ENCODE assay signal across 12 mouse cellular contexts in genomic region chr8:122636803-122637175, GRCm38 (mm10). TPM values are rescaled to one million over a fixed set of nuclear protein-coding genes. Genes with fewer than 3 reads are reported as not detected.
DNase-seq lines count a peak whose midpoint lies in the region; ATAC-seq and TF ChIP-seq lines count a peak whose summit lies in the region.
"Had no signal": no experiment of that assay in that cellular context is flagged by ENCODE, and none has a peak within 500 bp of the region (broad histone marks: within the 10 kb centered on the region; RNA-seq: fewer than 3 reads in every experiment).

No protein-coding gene starts in this region.

- no peak for DNase-seq in liver, embryonic 13.5 days
- DNase-seq in liver, postnatal 0 days = no peak
- DNase-seq in gastrocnemius, postnatal 36 days = peak; percentile 55 to 64
- peak; percentile 49 to 54 for DNase-seq in left cerebral cortex, postnatal 36 days (ENCODE audit: low spot score in 2 of 2)
- no peak for DNase-seq in adrenal gland, postnatal 10 days
- no peak for DNase-seq in B cell, adult 2 months
- DNase-seq: adrenal gland, adult 8-10 months had no signal

- no peaks in the 10 kb centered on the region for H3K9me3 ChIP-seq in liver, embryonic 13.5 days (replicated peaks)
- no peaks in the 10 kb centered on the region for H3K9me3 ChIP-seq in liver, postnatal 0 days (ENCODE audit: low read length)
- H3K9me3 ChIP-seq in stomach, embryonic 16.5 days (replicated peaks; ENCODE audit: control insufficient read depth, low read length) = no peaks in the 10 kb centered on the region

- intact Hi-C loops in gastrocnemius, postnatal 36 days (cut with DNase I) = loop anchor here (1.0 kb wide), 1 partner anchor 13 kb away; no protein-coding TSS in a partner anchor
- intact Hi-C loops in left cerebral cortex, postnatal 36 days (cut with DNase I) = no loop called here

- TF ChIP-seq CTCF in liver, postnatal 0 days (IDR thresholded peaks at IDR 0.05; ENCODE audit: low read depth) = no peak

- H3K4me2 ChIP-seq in liver, embryonic 13.5 days = peak overlapping the region; percentile 49
- no peak overlapping the region for H3K4me2 ChIP-seq in liver, postnatal 0 days (ENCODE audit: low read depth, low read length)
- peak overlapping the region; percentile 19; the same call in 1 of the 2 replicates for H3K4me2 ChIP-seq in stomach, embryonic 16.5 days (ENCODE audit: low read depth, low read length)

- H3K27ac ChIP-seq in liver, embryonic 13.5 days = peak overlapping the region; percentile 83
- no peak overlapping the region for H3K27ac ChIP-seq in liver, postnatal 0 days (ENCODE audit: low read depth)
- peak overlapping the region; percentile 87 for H3K27ac ChIP-seq in stomach, embryonic 16.5 days (ENCODE audit: low read length)
- H3K27ac ChIP-seq: macrophage had no signal

- H3K4me3 ChIP-seq in liver, embryonic 13.5 days (replicated peaks) = no peak overlapping the region
- no peak overlapping the region for H3K4me3 ChIP-seq in liver, postnatal 0 days (ENCODE audit: low read depth, low read length)
- H3K4me3 ChIP-seq in stomach, embryonic 16.5 days (replicated peaks; ENCODE audit: low read length) = no peak overlapping the region

- no peaks in the 10 kb centered on the region for H3K27me3 ChIP-seq in liver, embryonic 13.5 days
- no peaks in the 10 kb centered on the region for H3K27me3 ChIP-seq in liver, postnatal 0 days (ENCODE audit: insufficient read depth, low read length)
- H3K27me3 ChIP-seq in stomach, embryonic 16.5 days (ENCODE audit: control insufficient read depth, insufficient read depth, low read length) = no peaks in the 10 kb centered on the region

- H3K4me1 ChIP-seq in liver, embryonic 13.5 days (replicated peaks) = peaks cover 51% of the 10 kb centered on the region
- H3K4me1 ChIP-seq in liver, postnatal 0 days (ENCODE audit: insufficient read depth) = peaks cover 12% of the 10 kb centered on the region
- H3K4me1 ChIP-seq in stomach, embryonic 16.5 days (ENCODE audit: control insufficient read depth, insufficient read depth, low read length) = peaks cover 44% of the 10 kb centered on the region

- ATAC-seq in liver, embryonic 13.5 days (ENCODE audit: low read depth) = no peak
- no peak for ATAC-seq in liver, postnatal 0 days
- ATAC-seq in stomach, embryonic 16.5 days (ENCODE audit: insufficient read depth, low FRiP score) = 0 out of 2 replicates have a peak, but pooled peaks have one; percentile 6
- ATAC-seq: forebrain, embryonic 16.5 days had no signal

- WGBS in liver, embryonic 13.5 days (ENCODE audit: insufficient replicate concordance) = 58% methylated on average over 9 of the region's 9 CpGs
- 69% methylated on average over 9 of the region's 9 CpGs for WGBS in liver, postnatal 0 days (ENCODE audit: insufficient replicate concordance)
- 36% methylated on average over 9 of the region's 9 CpGs for WGBS in stomach, embryonic 16.5 days

- peaks cover 89% of the 10 kb centered on the region for H3K36me3 ChIP-seq in liver, embryonic 13.5 days
- peaks cover 15% of the 10 kb centered on the region for H3K36me3 ChIP-seq in liver, postnatal 0 days (replicated peaks; ENCODE audit: insufficient read depth, low read length)
- H3K36me3 ChIP-seq in stomach, embryonic 16.5 days (ENCODE audit: control insufficient read depth, insufficient read depth, low read length) = no peaks in the 10 kb centered on the region

- peak overlapping the region; percentile 49; the same call in 1 of the 2 replicates for H3K9ac ChIP-seq in liver, embryonic 13.5 days
- no peak overlapping the region for H3K9ac ChIP-seq in liver, postnatal 0 days (replicated peaks)
- H3K9ac ChIP-seq in stomach, embryonic 16.5 days (ENCODE audit: low read length) = no peak overlapping the region; the same call in 1 of the 2 replicates

- TF ChIP-seq EP300 in liver, postnatal 0 days (IDR thresholded peaks at IDR 0.05; ENCODE audit: low read depth) = no peak

RNA-seq across cellular contexts. Expression of gene Pabpn1l, which starts 14.2 kb away (rescaled TPM):
- not detected in 2 replicates for polyA plus RNA-seq in liver, embryonic 13.5 days (2015; fragmentation: Nextera tagmentation; extraction: Ambion mirVana)
- not detected in 2 replicates for polyA plus RNA-seq in liver, postnatal 0 days (2015; fragmentation: Nextera tagmentation; extraction: Ambion mirVana)
- not detected for total RNA-seq in gastrocnemius, postnatal 36 days (2021)
- not detected for total RNA-seq in left cerebral cortex, postnatal 36 days (2021)
- not detected in 2 replicates for polyA plus RNA-seq in stomach, embryonic 16.5 days (2015; fragmentation: Nextera tagmentation; extraction: Ambion mirVana)
- not detected for total RNA-seq in adrenal gland, postnatal 10 days (2021)
- total RNA-seq: adrenal gland, adult 8-10 months; common myeloid progenitor, adult 5-6 weeks; ES-E14 had no signal
- polyA plus RNA-seq: forebrain, embryonic 16.5 days; macrophage had no signal

RNA-seq across cellular contexts. Expression of gene Trappc2l, which starts 25.3 kb away (rescaled TPM):
- polyA plus RNA-seq in liver, embryonic 13.5 days (2015; fragmentation: Nextera tagmentation; extraction: Ambion mirVana) = 23.2 and 26.7 TPM in 2 replicates
- 29.3 and 30.7 TPM in 2 replicates for polyA plus RNA-seq in liver, postnatal 0 days (2015; fragmentation: Nextera tagmentation; extraction: Ambion mirVana)
- 10 to 100 TPM; 38.2 to 40.6 TPM for total RNA-seq in gastrocnemius, postnatal 36 days (2021)
- 10 to 100 TPM; 78.7 to 84.5 TPM for total RNA-seq in left cerebral cortex, postnatal 36 days (2021)
- polyA plus RNA-seq in stomach, embryonic 16.5 days (2015; fragmentation: Nextera tagmentation; extraction: Ambion mirVana) = 41.4 and 50.6 TPM in 2 replicates
- 10 to 100 TPM; 48.9 to 56.5 TPM for total RNA-seq in adrenal gland, postnatal 10 days (2021)

RNA-seq across cellular contexts. Expression of gene Galns, which starts 25.5 kb away (rescaled TPM):
- polyA plus RNA-seq in liver, embryonic 13.5 days (2015; fragmentation: Nextera tagmentation; extraction: Ambion mirVana) = 4.0 and 4.4 TPM in 2 replicates
- 6.8 and 6.9 TPM in 2 replicates for polyA plus RNA-seq in liver, postnatal 0 days (2015; fragmentation: Nextera tagmentation; extraction: Ambion mirVana)
- 1 to 10 TPM; 1.3 to 1.6 TPM for total RNA-seq in gastrocnemius, postnatal 36 days (2021)
- total RNA-seq in left cerebral cortex, postnatal 36 days (2021) = 1 to 10 TPM; 8.8 to 9.2 TPM
- 14.7 and 14.8 TPM in 2 replicates for polyA plus RNA-seq in stomach, embryonic 16.5 days (2015; fragmentation: Nextera tagmentation; extraction: Ambion mirVana)
- total RNA-seq in adrenal gland, postnatal 10 days (2021) = 1 to 10 TPM; 8.0 to 8.3 TPM

Comparison
In these comparisons a context has a peak if more than half of its experiments do, and no peak if none do; other contexts are left out.
1. DNase-seq: peak in gastrocnemius, postnatal 36 days (2 of 2) and left cerebral cortex, postnatal 36 days (2 of 2); none in liver, embryonic 13.5 days (single experiment), liver, postnatal 0 days (single experiment), adrenal gland, postnatal 10 days (single experiment) and B cell, adult 2 months (0 of 2).